In the genomic region with DNA sequence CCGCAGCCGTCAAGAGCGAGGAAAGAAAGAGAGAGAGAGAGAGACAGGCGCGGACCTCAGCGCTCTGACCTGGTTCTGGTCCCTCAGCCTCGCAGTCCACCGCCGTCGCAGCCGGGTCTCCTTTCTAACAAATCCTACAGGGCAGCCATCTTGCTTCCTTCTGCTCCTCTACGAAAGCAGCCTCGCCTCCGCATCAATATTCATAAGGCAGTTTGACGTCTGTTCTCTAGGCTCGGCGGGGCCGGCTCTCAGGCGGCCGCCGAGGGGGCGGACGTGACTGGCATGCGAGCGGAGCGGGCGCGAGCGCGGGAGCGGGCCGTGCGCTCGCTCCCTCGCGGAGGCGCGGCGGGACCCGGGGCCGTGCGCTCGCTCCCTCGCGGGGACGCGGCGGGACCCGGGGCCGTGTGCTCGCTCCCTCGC, we compare ENCODE assay signal across 8 mouse cellular contexts. TPM values are rescaled to one million over a fixed set of nuclear protein-coding genes. Genes with fewer than 3 reads are reported as not detected.
A peak's percentile ranks its signal among the peaks of the same experiment; 100 is the strongest.
DNase-seq lines count a peak whose midpoint lies in the region; ATAC-seq lines count a peak whose summit lies in the region.

No protein-coding gene starts in this region.

- peak; percentile 78 for ATAC-seq in common myeloid progenitor, adult 5-6 weeks (replicated peaks; ENCODE audit: low read depth, poor library complexity, severe bottlenecking)
- ATAC-seq in inflammation-experienced regulatory T-cells, adult 6 months, result peak; percentile 88
- peak; percentile 73 for ATAC-seq in megakaryocyte progenitor cell, adult 5-6 weeks (replicated peaks; ENCODE audit: poor library complexity)

- peak; percentile 97 for DNase-seq in ZHBTc4 (ENCODE audit: low read depth, low spot score)
- DNase-seq in gastrocnemius, postnatal 10 days, result peak; percentile 80
- DNase-seq in left cerebral cortex, postnatal 10 days (ENCODE audit: extremely low spot score in 1 of 2, low spot score in 2 of 2), result peak; percentile 90 to 93
- peak; percentile 81 for DNase-seq in right cerebral cortex, postnatal 14 days
- peak; percentile 70 for DNase-seq in urinary bladder, postnatal 25 days (ENCODE audit: low spot score)

- intact Hi-C loops in left cerebral cortex, postnatal 10 days (cut with DNase I), result loop anchor here (10.0 kb wide), 2 partner anchors 211 to 701 kb away; no protein-coding TSS in a partner anchor

RNA-seq across cellular contexts. Expression of gene Tet2, which starts 0.8 kb away (rescaled TPM):
- total RNA-seq in common myeloid progenitor, adult 5-6 weeks (2017), result 42.6 and 51.5 TPM in 2 replicates
- 10 to 100 TPM; 44.6 to 67.4 TPM for total RNA-seq in gastrocnemius, postnatal 10 days (2021)
- polyA plus RNA-seq in inflammation-experienced regulatory T-cells, adult 6 months (2017; shearing (Covaris generic)), result 10 to 100 TPM; 32.8 to 63.9 (median 50.7) TPM
- 10 to 100 TPM; 53.5 to 55.1 TPM for total RNA-seq in left cerebral cortex, postnatal 10 days (2021)
- 52.2 and 65.9 TPM in 2 replicates for total RNA-seq in megakaryocyte progenitor cell, adult 5-6 weeks (2015)
- 42.4 and 55.8 TPM in 2 replicates for total RNA-seq in megakaryocyte progenitor cell, adult 5-6 weeks (2017)

Comparison
In these comparisons a context has a peak if more than half of its experiments do, and no peak if none do; other contexts are left out.
1. Peak in every context shown above with its lines: DNase-seq and ATAC-seq.